Mouse (Mus musculus) myocyte (in vitro differentiated cells): ENCODE data around the gene Olfr1357.

Source experiments
- POLR2A ChIP-seq: IDR thresholded peaks from one replicate; pipeline ENCODE4 v1.6.1; 2011; ENCODE audit warnings: low read depth, mild to moderate bottlenecking, control low read depth, moderate library complexity; ENCODE audit not compliant: insufficient read length
- POLR2AphosphoS2 ChIP-seq: IDR thresholded peaks from one replicate; pipeline ENCODE4 v1.6.1; 2011; ENCODE audit warnings: low read depth, control low read depth; ENCODE audit not compliant: insufficient read length

DNA sequence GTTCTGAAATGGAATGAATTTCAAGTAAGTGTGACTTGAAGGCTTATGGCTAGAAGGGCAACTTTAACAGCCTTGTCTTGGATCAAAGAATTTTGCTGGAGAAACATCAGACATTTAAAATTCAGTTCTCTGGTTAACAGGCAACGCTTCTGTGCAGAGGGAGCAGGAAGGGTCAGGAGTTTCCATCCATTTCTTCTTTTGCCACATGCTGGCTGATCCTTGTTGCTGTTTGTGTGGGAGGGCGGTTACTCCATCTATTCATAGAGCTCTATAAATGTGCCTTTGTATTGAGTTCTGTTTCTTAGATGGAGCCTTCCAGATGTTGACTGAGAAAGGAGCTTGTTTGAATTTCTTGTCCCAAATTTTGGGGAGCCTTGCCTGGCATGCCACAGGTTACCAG is 47.0 kb downstream of the Olfr1357 start:
- no peak for TF ChIP-seq POLR2AphosphoS2
- TF ChIP-seq POLR2A: no peak
